Comparison of ENCODE assay signal across 1 mouse cellular context in the genomic region with DNA sequence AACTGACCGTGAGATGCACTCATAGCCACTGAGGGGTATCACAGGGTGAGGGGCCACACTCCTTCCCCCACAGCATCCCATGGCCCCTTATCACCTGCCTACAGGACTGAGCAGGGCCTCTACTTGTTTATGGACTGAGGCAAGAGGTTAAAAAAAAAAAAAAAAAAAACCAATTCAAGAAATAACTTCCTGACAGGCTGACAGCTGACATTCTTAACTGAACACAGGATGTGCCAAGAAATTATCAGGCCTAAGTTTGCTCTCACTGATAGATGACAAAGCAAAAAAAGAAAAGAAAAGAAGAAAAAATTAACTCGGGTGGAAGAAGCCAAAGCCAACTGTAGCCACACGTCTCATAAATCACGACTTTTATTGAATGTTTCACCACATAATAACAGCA.
A peak's percentile ranks its signal among the peaks of the same experiment; 100 is the strongest.
TF ChIP-seq lines count a peak whose summit lies in the region.

No protein-coding gene starts in this region.

TF ChIP-seq in MEL, 35 proteins besides CTCF, POLR2A, EP300 and RAD21 (continued from another document):
- TF ChIP-seq CHD2 (IDR thresholded peaks at IDR 0.05; ENCODE audit: low read length), result peak; percentile 50; the same call in 1 of the 2 replicates
- no peak for TF ChIP-seq TBP (IDR thresholded peaks at IDR 0.05; ENCODE audit: low read depth, low read length)
- TF ChIP-seq ETS1 (IDR thresholded peaks at IDR 0.05; ENCODE audit: low read depth, low read length), result peak; percentile 100
- TF ChIP-seq JUND (IDR thresholded peaks at IDR 0.05; ENCODE audit: low read depth, low read length), result 0 out of 2 replicates have a peak, but pooled peaks have one; percentile 50
- peak; percentile 61; the same call in 1 of the 2 replicates for TF ChIP-seq MAZ (IDR thresholded peaks at IDR 0.05; ENCODE audit: low read depth, low read length)
- TF ChIP-seq ZKSCAN1 (IDR thresholded peaks at IDR 0.05; ENCODE audit: low read depth, low read length), result peak; percentile 83; the same call in 1 of the 2 replicates
- TF ChIP-seq USF2 (IDR thresholded peaks at IDR 0.05; ENCODE audit: borderline replicate concordance in 1 of 2, insufficient read depth in 1 of 2, low read depth in 1 of 2, low read length in 2 of 2), result no peak
- peak; percentile 95 for TF ChIP-seq MAFK (IDR thresholded peaks at IDR 0.05; ENCODE audit: borderline replicate concordance, low read depth, low read length)
- no peak for TF ChIP-seq CHD1 (IDR thresholded peaks at IDR 0.05; ENCODE audit: low read depth, low read length)
- 0 out of 2 replicates have a peak, but pooled peaks have one; percentile 45 for TF ChIP-seq KAT2A (conservative IDR thresholded peaks at IDR 0.05; ENCODE audit: low read depth, low read length)
- peak; percentile 39; the same call in 1 of the 2 replicates for TF ChIP-seq MAX (IDR thresholded peaks at IDR 0.05; ENCODE audit: low read length)
- TF ChIP-seq GABPA (IDR thresholded peaks at IDR 0.05; ENCODE audit: low read depth, low read length), result peak; percentile 99
- no peak for TF ChIP-seq ZMIZ1 (IDR thresholded peaks at IDR 0.05; ENCODE audit: low read depth, low read length)
- peak; percentile 70; the same call in 1 of the 2 replicates for TF ChIP-seq BHLHE40 (IDR thresholded peaks at IDR 0.05; ENCODE audit: borderline replicate concordance, low read depth, low read length)
